9 mouse cellular contexts compared by ENCODE assay signal in genomic region chr5:120746451-120746850, GRCm38 (mm10). TPM values are rescaled to one million over a fixed set of nuclear protein-coding genes. Genes with fewer than 3 reads are reported as not detected.
DNase-seq lines count a peak whose midpoint lies in the region; ATAC-seq and TF ChIP-seq lines count a peak whose summit lies in the region.
"Had no signal": no experiment of that assay in that cellular context is flagged by ENCODE, and none has a peak within 500 bp of the region (broad histone marks: within the 10 kb centered on the region; RNA-seq: fewer than 3 reads in every experiment).

No protein-coding gene starts in this region.

- no peak overlapping the region for H3K4me2 ChIP-seq in midbrain, embryonic 14.5 days (ENCODE audit: low read length)
- H3K4me2 ChIP-seq in midbrain, embryonic 16.5 days (ENCODE audit: low read length) = no peak overlapping the region
- no peak overlapping the region for H3K4me2 ChIP-seq in kidney, postnatal 0 days (ENCODE audit: low read length)
- H3K4me2 ChIP-seq in stomach, postnatal 0 days (replicated peaks; ENCODE audit: low read depth) = no peak overlapping the region
- H3K4me2 ChIP-seq: heart, embryonic 15.5 days had no signal

- peak; percentile 47 for DNase-seq in cerebellum, adult 11 months
- DNase-seq in midbrain, embryonic 14.5 days = peak; percentile 88
- DNase-seq in cerebellum, adult 9-10 months = peak; percentile 76
- DNase-seq in kidney, postnatal 0 days (ENCODE audit: low spot score) = peak; percentile 80
- DNase-seq in lung, adult 2 months = peak; percentile 6
- DNase-seq in stomach, postnatal 0 days (ENCODE audit: low spot score) = no peak

- no peaks in the 10 kb centered on the region for H3K27me3 ChIP-seq in midbrain, embryonic 14.5 days (ENCODE audit: control insufficient read depth, insufficient read depth, low read length)
- H3K27me3 ChIP-seq in midbrain, embryonic 16.5 days (ENCODE audit: control insufficient read depth, insufficient read depth, low read depth, low read length) = no peaks in the 10 kb centered on the region
- no peaks in the 10 kb centered on the region for H3K27me3 ChIP-seq in kidney, postnatal 0 days (ENCODE audit: insufficient read depth, low read length)
- no peaks in the 10 kb centered on the region for H3K27me3 ChIP-seq in stomach, postnatal 0 days (ENCODE audit: control insufficient read depth, insufficient read depth, low read length)

- no peak overlapping the region for H3K4me3 ChIP-seq in midbrain, embryonic 14.5 days (replicated peaks; ENCODE audit: low read depth, low read length)
- H3K4me3 ChIP-seq in midbrain, embryonic 16.5 days (ENCODE audit: low read depth, low read length) = no peak overlapping the region
- no peak overlapping the region for H3K4me3 ChIP-seq in kidney, postnatal 0 days (replicated peaks; ENCODE audit: low read depth, low read length)
- H3K4me3 ChIP-seq in lung, adult 2 months (replicated peaks; ENCODE audit: extremely low read depth, low read depth, low read length) = no peak overlapping the region
- no peak overlapping the region for H3K4me3 ChIP-seq in stomach, postnatal 0 days (ENCODE audit: low read depth, low read length)
- H3K4me3 ChIP-seq: heart, embryonic 15.5 days had no signal

- no peak for TF ChIP-seq POLR2A in lung, adult 2 months (IDR thresholded peaks at IDR 0.05; ENCODE audit: borderline replicate concordance, extremely low read depth, low read depth, low read length)

- H3K36me3 ChIP-seq in midbrain, embryonic 14.5 days (ENCODE audit: control insufficient read depth, insufficient read depth, low read length) = no peaks in the 10 kb centered on the region
- no peaks in the 10 kb centered on the region for H3K36me3 ChIP-seq in midbrain, embryonic 16.5 days (ENCODE audit: control insufficient read depth, insufficient read depth, low read length)
- no peaks in the 10 kb centered on the region for H3K36me3 ChIP-seq in kidney, postnatal 0 days (ENCODE audit: insufficient read depth, low read length)
- H3K36me3 ChIP-seq in stomach, postnatal 0 days (ENCODE audit: control insufficient read depth, insufficient read depth, low read length) = no peaks in the 10 kb centered on the region
- H3K36me3 ChIP-seq: heart, embryonic 15.5 days had no signal

- no peak for ATAC-seq in cerebellum, adult (ENCODE audit: insufficient number of reproducible peaks, low FRiP score, low TSS enrichment)
- ATAC-seq in midbrain, embryonic 14.5 days (ENCODE audit: low FRiP score, low TSS enrichment) = no peak
- ATAC-seq in midbrain, embryonic 16.5 days = no peak
- ATAC-seq in kidney, postnatal 0 days (replicated peaks; ENCODE audit: low FRiP score, low read depth) = no peak
- no peak for ATAC-seq in stomach, postnatal 0 days (ENCODE audit: low FRiP score, low TSS enrichment)

- WGBS in midbrain, embryonic 14.5 days = 10% methylated on average over 5 of the region's 5 CpGs
- WGBS in midbrain, embryonic 16.5 days = 13% methylated on average over 5 of the region's 5 CpGs
- 5% methylated on average over 5 of the region's 5 CpGs for WGBS in kidney, postnatal 0 days
- whole genome bisulfite sequencing in lung, adult 2 months = 5% methylated on average over 5 of the region's 5 CpGs
- 6% methylated on average over 5 of the region's 5 CpGs for WGBS in stomach, postnatal 0 days

- H3K9me3 ChIP-seq in midbrain, embryonic 14.5 days (ENCODE audit: control insufficient read depth, low read length) = no peaks in the 10 kb centered on the region
- H3K9me3 ChIP-seq in midbrain, embryonic 16.5 days (replicated peaks; ENCODE audit: control insufficient read depth, low read length, poor library complexity, severe bottlenecking) = no peaks in the 10 kb centered on the region
- H3K9me3 ChIP-seq in kidney, postnatal 0 days (replicated peaks; ENCODE audit: low read length) = no peaks in the 10 kb centered on the region
- H3K9me3 ChIP-seq in stomach, postnatal 0 days (ENCODE audit: control insufficient read depth, low read length) = no peaks in the 10 kb centered on the region
- H3K9me3 ChIP-seq: heart, embryonic 15.5 days had no signal

- H3K4me1 ChIP-seq in midbrain, embryonic 14.5 days (ENCODE audit: control insufficient read depth, insufficient read depth, low read length) = no peaks in the 10 kb centered on the region
- peaks cover 3% of the 10 kb centered on the region; the same call in 1 of the 2 replicates for H3K4me1 ChIP-seq in midbrain, embryonic 16.5 days (ENCODE audit: control insufficient read depth, insufficient read depth, low read length)
- no peaks in the 10 kb centered on the region for H3K4me1 ChIP-seq in kidney, postnatal 0 days (replicated peaks; ENCODE audit: insufficient read depth, low read length)
- no peaks in the 10 kb centered on the region for H3K4me1 ChIP-seq in lung, adult 2 months (ENCODE audit: control insufficient read depth, insufficient read depth, low read length)
- H3K4me1 ChIP-seq in stomach, postnatal 0 days (replicated peaks; ENCODE audit: control insufficient read depth, insufficient read depth) = no peaks in the 10 kb centered on the region
- H3K4me1 ChIP-seq: heart, embryonic 15.5 days had no signal

- TF ChIP-seq EP300 in stomach, postnatal 0 days (optimal IDR thresholded peaks at IDR 0.05) = no peak

- no peak overlapping the region for H3K27ac ChIP-seq in midbrain, embryonic 14.5 days (replicated peaks; ENCODE audit: low read depth, low read length)
- no peak overlapping the region for H3K27ac ChIP-seq in midbrain, embryonic 16.5 days (ENCODE audit: low read length)
- H3K27ac ChIP-seq in kidney, postnatal 0 days = no peak overlapping the region
- H3K27ac ChIP-seq in stomach, postnatal 0 days (replicated peaks) = no peak overlapping the region
- H3K27ac ChIP-seq: heart, embryonic 15.5 days had no signal

- no peak overlapping the region for H3K9ac ChIP-seq in midbrain, embryonic 14.5 days (replicated peaks; ENCODE audit: low read length)
- no peak overlapping the region for H3K9ac ChIP-seq in midbrain, embryonic 16.5 days (ENCODE audit: low read depth, low read length)
- H3K9ac ChIP-seq in kidney, postnatal 0 days (ENCODE audit: low read depth, low read length) = 0 out of 2 replicates have a peak overlapping the region, but pooled peaks have one; percentile 9
- H3K9ac ChIP-seq in stomach, postnatal 0 days (ENCODE audit: low read length) = no peak overlapping the region
- H3K9ac ChIP-seq: heart, embryonic 15.5 days had no signal

- peak; percentile 81 for TF ChIP-seq CTCF in kidney, postnatal 0 days (IDR thresholded peaks at IDR 0.05; ENCODE audit: low read depth)
- TF ChIP-seq CTCF in lung, adult 2 months (IDR thresholded peaks at IDR 0.05; ENCODE audit: insufficient read depth, low read length) = 0 out of 2 replicates have a peak, but pooled peaks have one; percentile 4
- TF ChIP-seq CTCF in stomach, postnatal 0 days (IDR thresholded peaks at IDR 0.05; ENCODE audit: low read depth) = peak; percentile 81

RNA-seq across cellular contexts. Expression of gene Oas2, which starts 3.2 kb away (rescaled TPM):
- 0.43 TPM in 1 of 2 replicates, not detected in the other for polyA plus RNA-seq in midbrain, embryonic 14.5 days (2014; fragmentation: Nextera tagmentation; extraction: Ambion mirVana)
- polyA plus RNA-seq in midbrain, embryonic 16.5 days (2015; fragmentation: Nextera tagmentation; extraction: Ambion mirVana) = 0.14 and 0.26 TPM in 2 replicates
- polyA plus RNA-seq in kidney, postnatal 0 days (2015; fragmentation: Nextera tagmentation; extraction: Ambion mirVana) = 0.64 and 0.87 TPM in 2 replicates
- polyA plus RNA-seq in lung, adult 2 months (2012; rRNA removed) = 4.5 and 5.0 TPM in 2 replicates
- 0.59 and 0.74 TPM in 2 replicates for polyA plus RNA-seq in stomach, postnatal 0 days (2015; fragmentation: Nextera tagmentation; extraction: Ambion mirVana)

RNA-seq across cellular contexts. Expression of gene Oas3, which starts 31.0 kb away (rescaled TPM):
- 1.1 TPM in 2 replicates for polyA plus RNA-seq in midbrain, embryonic 14.5 days (2014; fragmentation: Nextera tagmentation; extraction: Ambion mirVana)
- polyA plus RNA-seq in midbrain, embryonic 16.5 days (2015; fragmentation: Nextera tagmentation; extraction: Ambion mirVana) = 1.1 and 1.4 TPM in 2 replicates
- 0.13 and 0.21 TPM in 2 replicates for polyA plus RNA-seq in kidney, postnatal 0 days (2015; fragmentation: Nextera tagmentation; extraction: Ambion mirVana)
- 1.6 and 1.7 TPM in 2 replicates for polyA plus RNA-seq in lung, adult 2 months (2012; rRNA removed)
- polyA plus RNA-seq in stomach, postnatal 0 days (2015; fragmentation: Nextera tagmentation; extraction: Ambion mirVana) = 0.40 and 0.41 TPM in 2 replicates

RNA-seq across cellular contexts. Expression of gene Dtx1, which starts 34.7 kb away (rescaled TPM):
- 50.0 and 61.4 TPM in 2 replicates for polyA plus RNA-seq in midbrain, embryonic 14.5 days (2014; fragmentation: Nextera tagmentation; extraction: Ambion mirVana)
- polyA plus RNA-seq in midbrain, embryonic 16.5 days (2015; fragmentation: Nextera tagmentation; extraction: Ambion mirVana) = 49.6 and 50.2 TPM in 2 replicates
- polyA plus RNA-seq in kidney, postnatal 0 days (2015; fragmentation: Nextera tagmentation; extraction: Ambion mirVana) = 3.6 and 5.5 TPM in 2 replicates
- 6.1 and 7.8 TPM in 2 replicates for polyA plus RNA-seq in lung, adult 2 months (2012; rRNA removed)
- polyA plus RNA-seq in stomach, postnatal 0 days (2015; fragmentation: Nextera tagmentation; extraction: Ambion mirVana) = 2.0 and 3.1 TPM in 2 replicates

RNA-seq across cellular contexts. Expression of gene Oas1e, which starts 48.9 kb away (rescaled TPM):
- 0.12 and 0.23 TPM in 2 replicates for polyA plus RNA-seq in midbrain, embryonic 14.5 days (2014; fragmentation: Nextera tagmentation; extraction: Ambion mirVana)
- 0.34 and 0.72 TPM in 2 replicates for polyA plus RNA-seq in midbrain, embryonic 16.5 days (2015; fragmentation: Nextera tagmentation; extraction: Ambion mirVana)
- not detected in 2 replicates for polyA plus RNA-seq in kidney, postnatal 0 days (2015; fragmentation: Nextera tagmentation; extraction: Ambion mirVana)
- polyA plus RNA-seq in lung, adult 2 months (2012; rRNA removed) = 0.06 TPM in 1 of 2 replicates, not detected in the other
- polyA plus RNA-seq in stomach, postnatal 0 days (2015; fragmentation: Nextera tagmentation; extraction: Ambion mirVana) = not detected in 2 replicates

Comparison
In these comparisons a context has a peak if more than half of its experiments do, and no peak if none do; other contexts are left out.
1. CTCF ChIP-seq: peak in every context shown above with its lines; median percentile 81 in kidney, postnatal 0 days; 81 in stomach, postnatal 0 days; 4 in lung, adult 2 months.